Mouse (Mus musculus): ENCODE data around the gene Fignl1. TPM values are rescaled to one million over a fixed set of nuclear protein-coding genes. Genes with fewer than 3 reads are reported as not detected.

Fignl1 gene
- polyA plus RNA-seq (2012; ENCODE audit: insufficient read depth, insufficient read length, missing spikeins), result 10.6 and 11.3 TPM in 2 replicates

DNA sequence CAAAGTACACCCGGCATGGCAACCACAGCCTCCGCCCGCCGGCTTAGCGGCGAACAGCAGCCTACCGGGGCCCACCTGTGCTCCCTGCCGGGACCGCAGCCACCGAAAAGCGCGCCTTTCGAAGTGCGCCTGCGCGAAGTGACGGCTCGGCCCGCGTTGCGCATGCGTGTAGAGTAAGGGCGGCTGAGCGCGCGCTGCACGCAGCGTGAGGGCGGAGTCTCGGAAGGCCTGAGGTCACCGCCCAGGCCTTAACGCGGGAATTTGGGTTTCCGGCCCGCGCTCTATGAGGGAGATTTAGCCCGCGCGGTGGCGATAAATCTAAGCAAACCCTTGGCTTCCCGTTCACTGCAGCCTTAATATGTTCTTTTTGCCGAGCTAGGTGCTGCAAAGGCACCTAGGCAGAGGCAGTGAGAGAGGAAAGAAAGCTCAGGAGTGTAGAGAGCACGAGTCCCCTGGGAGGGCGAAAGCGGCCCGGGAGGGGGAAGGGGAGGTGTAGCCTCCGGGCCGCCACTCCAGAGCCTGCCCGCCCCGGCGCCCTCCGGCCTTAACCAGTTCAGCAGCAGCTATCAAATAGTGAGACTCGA lies at the start of gene Fignl1:
Fignl1 (minus strand) TSS at position 143 of the 584 bp plus-strand sequence.
- Histone ChIP-seq H3K4me1 (ENCODE audit: control insufficient read depth, insufficient read depth, low read length) (peaks cover 10% of the 10 kb centered on the region), H3K4me3 (ENCODE audit: insufficient read depth, low read length) (peak within 1 kb of the TSS; percentile 71)

DNA sequence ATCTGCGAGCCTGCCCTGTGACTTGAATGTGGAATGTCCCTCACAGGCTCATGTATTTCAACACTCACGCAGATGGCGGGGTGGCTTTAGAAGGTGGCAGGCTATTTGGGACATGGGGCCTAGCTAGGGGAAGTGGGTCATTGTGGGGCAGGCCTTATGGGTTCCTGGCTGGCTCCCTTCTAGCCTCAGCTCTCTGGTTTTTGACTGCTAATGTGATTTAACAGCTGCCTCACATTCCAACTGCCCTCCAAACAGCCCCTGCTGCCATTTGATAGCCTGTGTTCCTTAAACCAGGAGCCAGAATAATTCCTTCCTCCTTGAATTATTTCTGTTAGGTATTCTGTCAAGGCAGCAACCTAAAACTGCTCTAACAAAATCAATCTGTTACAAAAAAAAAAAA lies 48.2 kb upstream of the Fignl1 start:
- no peak overlapping the region for H3K4me3 ChIP-seq (ENCODE audit: insufficient read depth, low read length)
- no peak overlapping the region for H3K27ac ChIP-seq (ENCODE audit: insufficient read depth, low read depth, low read length)
- TF ChIP-seq CTCF (IDR thresholded peaks at IDR 0.05; ENCODE audit: low read depth, low read length) (no peak), POLR2A (IDR thresholded peaks at IDR 0.05; ENCODE audit: borderline replicate concordance, low read depth, low read length) (no peak)
- H3K4me1 ChIP-seq (ENCODE audit: control insufficient read depth, insufficient read depth, low read length), result no peaks in the 10 kb centered on the region

More for the DNA sequence above, at the start of gene Fignl1:
- TF ChIP-seq POLR2A (IDR thresholded peaks at IDR 0.05; ENCODE audit: borderline replicate concordance, low read depth, low read length), result no peak
- TF ChIP-seq CTCF (IDR thresholded peaks at IDR 0.05; ENCODE audit: low read depth, low read length), result no peak
- H3K27ac ChIP-seq (ENCODE audit: insufficient read depth, low read depth, low read length), result peak within 1 kb of the TSS; percentile 77

- no peak for TF ChIP-seq CTCF (IDR thresholded peaks at IDR 0.05; ENCODE audit: low read depth, low read length)
- no peak for TF ChIP-seq POLR2A (IDR thresholded peaks at IDR 0.05; ENCODE audit: borderline replicate concordance, low read depth, low read length)
- no peaks in the 10 kb centered on the region for H3K4me1 ChIP-seq (ENCODE audit: control insufficient read depth, insufficient read depth, low read length)
- H3K4me3 ChIP-seq (ENCODE audit: insufficient read depth, low read length), result no peak overlapping the region
- no peak overlapping the region for H3K27ac ChIP-seq (ENCODE audit: insufficient read depth, low read depth, low read length)
Measured at GRCm38 (mm10) chr11:11855685-11856131, 46.9 kb upstream of the Fignl1 start.

- no peaks in the 10 kb centered on the region for H3K4me1 ChIP-seq (ENCODE audit: control insufficient read depth, insufficient read depth, low read length)
- TF ChIP-seq CTCF (IDR thresholded peaks at IDR 0.05; ENCODE audit: low read depth, low read length) (no peak), POLR2A (IDR thresholded peaks at IDR 0.05; ENCODE audit: borderline replicate concordance, low read depth, low read length) (no peak)
- no peak overlapping the region for H3K27ac ChIP-seq (ENCODE audit: insufficient read depth, low read depth, low read length)
- H3K4me3 ChIP-seq (ENCODE audit: insufficient read depth, low read length), result no peak overlapping the region
Measured at GRCm38 (mm10) chr11:11855061-11855672, 46.4 kb upstream of the Fignl1 start.

- TF ChIP-seq CTCF (IDR thresholded peaks at IDR 0.05; ENCODE audit: low read depth, low read length) (no peak), POLR2A (IDR thresholded peaks at IDR 0.05; ENCODE audit: borderline replicate concordance, low read depth, low read length) (no peak)
- Histone ChIP-seq H3K4me3 (ENCODE audit: insufficient read depth, low read length) (no peak overlapping the region), H3K27ac (ENCODE audit: insufficient read depth, low read depth, low read length) (no peak overlapping the region), H3K4me1 (ENCODE audit: control insufficient read depth, insufficient read depth, low read length) (no peaks in the 10 kb centered on the region)
Measured at GRCm38 (mm10) chr11:11853731-11854461, 45.1 kb upstream of the Fignl1 start.

GRCm38 (mm10) chr11:11851957-11852505 lies 43.3 kb upstream of the Fignl1 start:
- TF ChIP-seq POLR2A (IDR thresholded peaks at IDR 0.05; ENCODE audit: borderline replicate concordance, low read depth, low read length) (no peak), CTCF (IDR thresholded peaks at IDR 0.05; ENCODE audit: low read depth, low read length) (no peak)
- H3K27ac ChIP-seq (ENCODE audit: insufficient read depth, low read depth, low read length), result no peak overlapping the region
- no peaks in the 10 kb centered on the region for H3K4me1 ChIP-seq (ENCODE audit: control insufficient read depth, insufficient read depth, low read length)
- H3K4me3 ChIP-seq (ENCODE audit: insufficient read depth, low read length), result no peak overlapping the region

GRCm38 (mm10) chr11:11850476-11851267 lies 41.9 kb upstream of the Fignl1 start:
- no peaks in the 10 kb centered on the region for H3K4me1 ChIP-seq (ENCODE audit: control insufficient read depth, insufficient read depth, low read length)
- H3K4me3 ChIP-seq (ENCODE audit: insufficient read depth, low read length), result no peak overlapping the region
- TF ChIP-seq POLR2A (IDR thresholded peaks at IDR 0.05; ENCODE audit: borderline replicate concordance, low read depth, low read length) (no peak), CTCF (IDR thresholded peaks at IDR 0.05; ENCODE audit: low read depth, low read length) (no peak)
- H3K27ac ChIP-seq (ENCODE audit: insufficient read depth, low read depth, low read length), result no peak overlapping the region

- H3K4me3 ChIP-seq (ENCODE audit: insufficient read depth, low read length), result no peak overlapping the region
- H3K27ac ChIP-seq (ENCODE audit: insufficient read depth, low read depth, low read length), result no peak overlapping the region
- H3K4me1 ChIP-seq (ENCODE audit: control insufficient read depth, insufficient read depth, low read length), result no peaks in the 10 kb centered on the region
- TF ChIP-seq CTCF (IDR thresholded peaks at IDR 0.05; ENCODE audit: low read depth, low read length) (no peak), POLR2A (IDR thresholded peaks at IDR 0.05; ENCODE audit: borderline replicate concordance, low read depth, low read length) (no peak)
Measured at GRCm38 (mm10) chr11:11849513-11850311, 41.0 kb upstream of the Fignl1 start.

Measured in bone marrow macrophage, adult 2 months (primary cell).